Mouse (Mus musculus) testis, adult 2 months (tissue): ENCODE results near the gene She. TPM values are rescaled to one million over a fixed set of nuclear protein-coding genes. Genes with fewer than 3 reads are reported as not detected.

ENCODE experiments used
- H3K27ac ChIP-seq: fragments of 200-500 bp; 2 replicates; pipeline ENCODE4 v1.5.1; 2012; ENCODE audit warnings: low read depth, low read length; ENCODE audit not compliant: control insufficient read depth, insufficient read depth
- H3K27me3 ChIP-seq: fragments of 200-500 bp; 2 replicates; pipeline ENCODE4 v1.6.1; 2012; ENCODE audit warnings: mild to moderate bottlenecking, low read length, moderate library complexity; ENCODE audit not compliant: control insufficient read depth, insufficient read depth
- H3K36me3 ChIP-seq: fragments of 200-500 bp; 2 replicates; pipeline ENCODE4 v1.6.1; 2012; ENCODE audit warnings: mild to moderate bottlenecking, low read length; ENCODE audit not compliant: control insufficient read depth, insufficient read depth
- H3K4me1 ChIP-seq: fragments of 200-500 bp; 2 replicates; pipeline ENCODE4 v1.6.1; 2012; ENCODE audit warnings: low read length; ENCODE audit not compliant: control insufficient read depth, insufficient read depth
- H3K4me3 ChIP-seq: fragments of 200-500 bp; 2 replicates; pipeline ENCODE4 v1.5.1; 2012; ENCODE audit warnings: low read depth, mild to moderate bottlenecking, low read length, moderate library complexity, mixed read lengths; ENCODE audit not compliant: control insufficient read depth
- CTCF ChIP-seq: fragments of 200-500 bp; IDR thresholded peaks from 2 replicates; pipeline ENCODE4 v1.5.1; 2012; ENCODE audit warnings: low read depth, mild to moderate bottlenecking, inconsistent platforms, low read length, moderate library complexity; ENCODE audit not compliant: control insufficient read depth, insufficient read depth, insufficient replicate concordance
- POLR2A ChIP-seq: fragments of 200-500 bp; IDR thresholded peaks from 2 replicates; pipeline ENCODE4 v1.6.1; 2012; ENCODE audit warnings: low read depth, mild to moderate bottlenecking, inconsistent platforms, low read length, moderate library complexity; ENCODE audit not compliant: control insufficient read depth
- polyA plus RNA-seq: library from polyadenylated mRNA; depleted of rRNA; stranded (reverse); fragments of >200 nt; gene quantifications from 2 replicates; pipeline ENCODE4 v1.2.3, GENCODE M21; 2012; rRNA removed

She gene
- polyA plus RNA-seq, 1 experiment: 0.12 TPM

- peaks cover 2% of the 10 kb centered on the region for H3K4me1 ChIP-seq
- no peak overlapping the region for H3K27ac ChIP-seq
- no peak overlapping the region for H3K4me3 ChIP-seq
- no peak for TF ChIP-seq POLR2A
- TF ChIP-seq CTCF: no peak
- H3K36me3 ChIP-seq: no peaks in the 10 kb centered on the region
- H3K27me3 ChIP-seq: no peaks in the 10 kb centered on the region
Observed at GRCm38 (mm10) chr3:89898011-89898410, 66.8 kb downstream of the She start.

DNA sequence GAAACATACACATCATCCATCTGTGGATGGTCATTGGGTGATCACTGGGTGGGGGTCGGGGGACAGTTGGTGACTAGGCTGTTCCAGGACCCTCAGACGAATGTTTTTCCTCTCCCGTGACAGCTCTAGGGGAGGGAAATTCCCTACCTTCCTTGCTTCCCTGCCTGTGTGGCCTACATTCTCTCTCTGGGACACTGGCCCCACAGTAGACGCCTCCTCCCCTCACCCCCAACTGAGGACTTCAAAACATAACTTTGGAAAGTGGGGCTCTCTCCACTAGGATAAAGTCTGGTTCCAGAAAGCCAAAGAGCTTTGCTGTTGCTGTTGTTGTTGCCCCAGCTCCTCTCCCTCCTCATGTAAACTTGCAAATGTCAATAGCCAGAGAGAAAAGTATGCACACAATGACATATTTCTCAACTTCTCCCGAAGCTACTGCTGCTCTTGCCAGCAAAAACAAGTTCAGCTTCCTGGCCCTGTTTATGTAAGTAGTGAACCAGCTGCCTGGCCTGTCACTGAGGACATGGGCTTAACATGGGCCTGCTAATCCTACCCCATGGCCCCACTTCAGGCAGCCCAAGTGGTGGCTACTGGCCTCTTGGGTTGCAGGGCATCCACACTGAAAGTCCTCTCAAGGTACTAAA is 67.8 kb downstream of the She start:
- Histone ChIP-seq H3K4me1 (peaks cover 2% of the 10 kb centered on the region), H3K4me3 (no peak overlapping the region), H3K27ac (no peak overlapping the region), H3K27me3 (no peaks in the 10 kb centered on the region), H3K36me3 (no peaks in the 10 kb centered on the region)
- TF ChIP-seq CTCF: no peak
- TF ChIP-seq POLR2A: no peak

DNA sequence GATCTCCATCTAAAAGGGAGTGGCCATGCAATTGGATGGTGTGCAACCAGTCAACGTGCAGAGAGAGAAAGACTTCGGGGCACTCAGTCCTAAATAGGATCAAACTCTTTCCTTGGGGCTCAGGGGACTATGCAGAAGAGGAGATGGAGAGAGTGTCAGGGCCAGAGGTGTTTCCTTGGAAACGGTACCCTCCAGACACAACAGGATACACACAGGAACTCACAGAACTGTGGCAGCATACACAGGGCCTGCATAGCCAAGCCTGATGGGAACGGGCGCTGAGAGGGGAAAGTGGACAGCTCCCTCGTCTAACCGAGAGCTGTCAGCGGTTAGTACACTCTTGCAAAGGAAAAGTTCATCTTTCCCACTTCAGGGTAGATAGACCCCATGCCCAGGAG is 68.3 kb downstream of the She start:
- Histone ChIP-seq H3K4me1 (peaks cover 2% of the 10 kb centered on the region), H3K4me3 (no peak overlapping the region), H3K27me3 (no peaks in the 10 kb centered on the region), H3K27ac (no peak overlapping the region), H3K36me3 (no peaks in the 10 kb centered on the region)
- TF ChIP-seq CTCF: no peak
- TF ChIP-seq POLR2A: no peak

DNA sequence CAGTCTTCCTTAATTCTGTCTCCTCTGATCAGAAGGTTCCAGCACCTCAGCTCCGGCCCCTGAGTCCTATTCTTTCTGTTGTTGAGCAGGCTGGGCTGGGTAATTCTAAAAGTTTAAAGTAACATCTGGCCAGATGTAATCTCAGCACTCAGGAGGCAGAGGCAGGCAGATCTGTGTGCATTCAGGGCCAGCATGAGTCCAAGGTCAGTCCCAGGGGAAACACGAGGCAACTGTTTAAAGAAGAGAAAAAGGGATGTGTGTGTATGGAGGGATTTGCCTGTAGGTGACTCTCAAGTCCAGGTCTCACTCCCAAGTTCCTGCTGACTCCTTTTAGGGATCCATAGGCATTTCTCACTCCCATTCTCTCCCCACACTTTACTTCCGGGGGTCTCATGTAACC is 76.7 kb downstream of the She start:
- H3K27me3 ChIP-seq: no peaks in the 10 kb centered on the region
- peaks cover 9% of the 10 kb centered on the region for H3K4me1 ChIP-seq
- TF ChIP-seq POLR2A (no peak), CTCF (no peak)
- no peak overlapping the region for H3K27ac ChIP-seq
- H3K36me3 ChIP-seq: no peaks in the 10 kb centered on the region
- no peak overlapping the region for H3K4me3 ChIP-seq

Other genes with a start within 250 kb of the She start
- gene Adar, start 116.3 kb upstream of the She start, polyA plus RNA-seq: 6.2 TPM in 2 replicates
- gene Chrnb2, start 66.7 kb upstream of the She start, polyA plus RNA-seq: 4.2 and 4.5 TPM in 2 replicates
- 19.7 and 20.5 TPM in 2 replicates for gene Ube2q1, start 57.8 kb upstream of the She start, polyA plus RNA-seq
- gene Il6ra, start 81.8 kb downstream of the She start, polyA plus RNA-seq: 0.93 and 1.1 TPM in 2 replicates
- 26.9 and 39.9 TPM in 2 replicates for gene Atp8b2, start 132.1 kb downstream of the She start, polyA plus RNA-seq
- gene Hax1, start 167.4 kb downstream of the She start, polyA plus RNA-seq: 108 and 116 TPM in 2 replicates
- 122 and 133 TPM in 2 replicates for gene 4933434E20Rik, start 220.3 kb downstream of the She start, polyA plus RNA-seq
- gene Ubap2l, start 221.3 kb downstream of the She start, polyA plus RNA-seq: 200 and 234 TPM in 2 replicates
- 59.5 and 61.4 TPM in 2 replicates for gene Tpm3, start 241.3 kb downstream of the She start, polyA plus RNA-seq